Mouse (Mus musculus): ENCODE measurements around the gene Mlf1. TPM values are rescaled to one million over a fixed set of nuclear protein-coding genes. Genes with fewer than 3 reads are reported as not detected.

Gene Mlf1
- 1.2 TPM for total RNA-seq (2023)

DNA sequence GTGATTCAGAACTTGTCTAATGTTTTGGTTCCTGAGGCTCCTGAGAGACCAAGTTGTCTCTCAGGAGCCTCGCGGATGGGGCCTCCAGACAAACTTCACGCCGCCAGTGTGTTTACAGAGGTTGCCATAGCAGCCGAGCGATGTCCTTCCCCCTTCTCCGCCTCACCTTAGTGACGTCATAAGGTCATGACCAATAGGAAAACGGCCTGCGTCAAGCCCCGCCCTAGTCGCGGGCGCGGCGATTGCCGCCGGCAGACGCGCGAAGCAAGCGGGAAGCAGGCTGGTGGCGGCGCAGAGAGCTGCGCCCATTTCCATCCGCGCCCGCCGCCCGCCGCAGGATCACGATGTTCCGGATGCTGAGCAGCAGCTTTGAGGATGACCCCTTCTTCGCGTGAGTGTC is at the start of gene Mlf1:
Gene Mlf1 (plus strand): TSS at position 226 of the 400 bp plus-strand sequence.

GRCm38 (mm10) chr3:67375063-67375462 is 1.2 kb downstream of the Mlf1 start, which contains the start of gene Gm17402:
Gm17402 (minus strand) TSS chr3:67375163.

DNA sequence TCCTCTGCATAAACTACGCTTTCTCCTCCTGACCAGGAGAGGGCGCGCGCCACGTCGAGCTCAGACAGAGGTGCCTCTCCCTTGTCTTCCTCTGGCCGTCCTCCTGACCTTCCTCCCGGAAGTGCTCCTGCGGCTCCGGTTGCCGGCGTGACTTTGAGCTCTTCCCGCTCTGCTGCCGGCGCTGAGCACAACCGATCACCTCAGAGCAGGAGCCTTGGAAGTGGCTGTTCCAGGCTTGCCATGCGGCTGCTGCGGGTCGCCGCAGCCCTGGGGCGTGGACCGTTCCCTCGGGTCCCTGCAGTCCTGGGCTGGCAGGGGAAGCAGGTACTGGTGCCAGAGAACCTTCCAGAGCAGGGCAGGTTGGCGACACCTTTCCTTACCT is 56.1 kb downstream of the Mlf1 start, which contains the start of gene Gfm1:
Gene Gfm1 (plus strand): TSS at position 98 of the 382 bp plus-strand sequence.

Other genes starting within 250 kb of the Mlf1 start
- gene Gm17402, start 1.1 kb downstream of the Mlf1 start, total RNA-seq (2023) = not detected
- 31.7 TPM for gene Gfm1, start 56.0 kb downstream of the Mlf1 start, total RNA-seq (2023)
- gene Lxn, start 89.8 kb downstream of the Mlf1 start, total RNA-seq (2023) = 2.7 TPM
- gene Rarres1, start 141.4 kb downstream of the Mlf1 start, total RNA-seq (2023) = not detected
- gene Mfsd1, start 208.6 kb downstream of the Mlf1 start, total RNA-seq (2023) = 42.4 TPM

Measured in CD4-positive naive resting alpha-beta T cell, adult 57 days (primary cell).